Mouse (Mus musculus): ENCODE results near the gene Camk2g. TPM values are rescaled to one million over a fixed set of nuclear protein-coding genes. Genes with fewer than 3 reads are reported as not detected.
"Not testable (repeated sequence)": the region's sequence is repeated elsewhere in the genome, so short reads cannot be mapped to it uniquely, and the experiment has no call there.

Camk2g gene
- polyA plus RNA-seq, 2 experiments from 2014 or later = 32.6 to 37.8 TPM

DNA sequence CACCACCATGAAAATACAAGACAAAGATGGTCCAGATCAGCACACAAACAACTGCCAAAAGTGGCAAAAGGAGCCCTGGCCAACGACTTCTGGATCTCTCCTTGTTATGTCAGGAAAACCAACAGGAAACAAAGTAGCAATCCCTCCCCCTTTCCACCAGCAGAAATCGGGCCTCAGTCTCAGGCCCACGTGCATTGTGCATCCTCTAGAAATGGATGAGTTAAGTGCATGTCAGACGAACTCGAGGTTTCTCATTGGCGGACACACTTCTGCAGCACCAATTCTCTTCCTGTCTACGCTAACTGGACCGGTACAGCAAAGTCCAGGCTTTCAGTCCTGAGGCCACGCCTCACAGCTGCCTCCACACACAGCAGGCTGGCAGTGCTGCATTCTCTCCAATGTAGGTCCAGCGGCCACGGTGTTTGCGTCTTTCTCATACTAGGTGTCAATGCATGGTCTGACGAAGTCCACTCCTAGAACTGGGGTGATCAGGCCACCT lies 57.9 kb downstream of the Camk2g start:
- ATAC-seq = no peak

DNA sequence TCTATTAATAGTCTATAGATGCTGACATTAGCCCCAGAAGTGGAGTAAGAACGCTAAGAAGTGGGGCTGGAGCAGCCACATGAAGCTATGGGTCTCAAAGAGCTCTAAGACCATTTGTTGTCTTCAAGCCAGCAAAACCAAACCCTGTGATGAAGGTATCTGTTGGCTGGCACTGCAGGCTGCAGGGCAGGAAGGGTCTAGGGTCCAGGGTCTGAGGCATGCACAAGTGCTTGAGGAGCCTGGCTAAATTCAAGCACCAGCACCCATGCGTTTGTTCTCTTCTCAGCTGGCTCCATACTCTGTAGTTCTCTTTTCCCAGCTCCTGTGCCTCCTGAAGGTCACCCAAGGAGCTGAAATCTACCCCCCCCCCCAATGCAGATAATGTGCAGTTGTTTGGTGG lies 58.8 kb downstream of the Camk2g start:
- no peak for ATAC-seq

- peak; percentile 94 for ATAC-seq
These were observed 59.7 kb downstream of the Camk2g start, which contains the start of gene Ndst2 for GRCm38 (mm10) chr14:20733952-20734774. Ndst2 (minus strand) TSS chr14:20734562.

DNA sequence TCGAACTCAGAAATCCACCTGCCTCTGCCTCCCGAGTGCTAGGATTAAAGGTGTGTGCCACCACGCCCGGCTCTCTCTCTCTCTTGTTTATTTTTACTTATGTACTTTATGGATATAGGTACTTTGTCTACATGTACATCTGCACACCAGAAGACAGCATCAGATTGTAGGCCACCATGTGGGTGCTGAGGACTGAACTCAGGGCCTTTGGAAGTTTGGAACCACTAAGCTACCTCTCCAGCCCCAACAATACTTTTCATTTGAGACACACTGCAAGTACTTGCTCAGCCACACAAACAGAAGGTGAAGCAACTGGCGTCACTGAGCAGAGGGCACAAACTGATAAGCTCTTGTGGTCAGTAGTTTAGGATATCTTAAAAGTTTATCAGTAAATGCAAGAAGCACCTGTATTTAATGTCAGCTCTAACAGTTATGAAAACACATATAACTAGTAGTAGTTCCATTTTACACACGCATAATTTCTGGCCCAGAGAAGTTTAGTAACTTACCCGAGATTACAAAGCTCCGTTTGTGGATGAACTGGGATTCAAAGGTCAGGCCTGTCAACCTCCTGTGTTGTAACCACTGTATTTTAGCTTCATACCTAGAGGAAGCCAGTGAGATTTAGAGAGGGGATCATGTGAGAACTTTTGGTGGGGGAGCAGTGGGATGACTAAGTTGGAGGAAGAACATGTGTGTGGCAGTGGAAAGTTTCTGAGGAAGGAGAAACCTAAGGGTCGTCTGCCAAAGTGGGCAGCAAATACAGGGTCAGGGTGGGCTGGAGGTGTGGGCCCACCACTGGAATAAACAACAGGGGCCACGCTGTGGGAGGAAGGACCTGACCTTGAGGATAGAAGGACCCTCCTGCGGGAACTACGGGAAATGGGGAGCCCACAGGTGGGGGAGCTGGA lies 60.6 kb downstream of the Camk2g start:
- ATAC-seq = no peak

GRCm38 (mm10) chr14:20730853-20731602 lies 62.9 kb downstream of the Camk2g start:
- ATAC-seq = no peak

DNA sequence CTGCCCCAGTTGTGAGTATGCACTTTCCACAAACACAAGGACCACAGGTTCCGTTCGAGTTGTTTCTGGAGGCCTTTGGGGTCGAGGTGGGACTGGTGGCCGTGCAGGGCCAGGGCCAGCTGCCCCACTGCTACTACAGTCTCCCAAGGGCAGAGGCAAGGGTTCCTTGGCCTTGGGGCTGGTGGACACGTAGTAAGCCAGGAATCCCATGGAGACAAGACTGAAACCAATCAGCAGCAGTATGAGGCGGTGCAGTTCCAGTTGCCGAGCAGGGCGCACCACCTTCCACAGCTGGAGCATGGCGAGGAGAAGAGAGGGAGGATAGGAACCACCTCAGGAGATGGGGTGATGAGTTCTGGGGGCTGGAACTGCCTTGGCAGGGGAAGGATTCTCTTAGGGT lies 64.0 kb downstream of the Camk2g start:
- ATAC-seq = no peak

DNA sequence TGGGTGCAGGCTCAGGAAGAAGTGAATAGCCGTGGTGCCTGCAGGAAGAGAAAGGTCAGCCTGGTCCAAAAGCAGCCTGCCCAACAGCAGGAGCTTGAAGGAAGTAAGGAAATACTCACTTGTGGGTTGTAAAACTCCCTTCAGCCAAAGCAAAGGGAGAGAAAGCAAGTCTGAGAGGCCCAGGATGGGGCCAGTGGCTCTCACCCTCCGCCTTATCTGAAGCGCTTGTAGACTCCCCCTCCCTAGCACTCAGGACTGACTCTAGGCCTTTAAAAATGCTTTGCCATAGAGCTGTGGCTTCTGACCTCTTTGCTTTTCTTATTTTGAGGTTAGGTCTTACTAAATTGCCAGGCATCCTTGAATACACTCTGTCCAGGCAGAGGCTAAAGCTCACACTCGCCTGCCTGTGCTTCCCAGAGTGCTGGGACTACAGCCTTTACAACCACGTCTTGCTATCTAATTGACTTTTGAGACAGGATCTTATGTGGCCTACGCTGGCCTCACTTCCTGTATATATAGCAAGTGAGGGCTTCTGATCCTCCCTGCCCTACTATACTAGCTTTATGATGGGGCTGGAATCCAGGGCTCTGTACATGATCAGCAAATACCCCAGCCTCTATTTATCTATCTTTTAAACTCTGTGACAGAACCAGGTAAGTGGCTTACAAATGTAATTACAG lies 68.1 kb downstream of the Camk2g start:
- no peak for ATAC-seq

DNA sequence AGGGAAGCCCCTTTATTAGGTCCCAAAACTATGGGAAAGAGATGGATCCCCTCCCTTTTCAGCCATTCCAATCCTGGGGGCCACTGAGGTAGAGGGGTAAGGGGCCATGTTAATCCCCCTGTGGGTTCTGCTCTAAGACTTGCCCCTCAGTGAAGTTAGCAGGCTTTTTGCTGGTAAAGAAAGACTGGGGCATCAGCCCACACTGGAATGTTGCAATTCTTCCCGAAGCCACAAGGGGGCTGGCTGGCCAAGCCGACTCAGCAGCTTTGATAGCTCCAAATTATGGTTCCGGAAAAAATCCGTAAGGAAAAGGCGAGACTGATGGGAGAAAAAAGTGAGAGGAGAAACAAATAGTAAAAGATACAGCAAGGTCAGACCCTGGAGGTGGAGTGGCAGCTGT lies 69.8 kb downstream of the Camk2g start:
- ATAC-seq = peak; percentile 72

DNA sequence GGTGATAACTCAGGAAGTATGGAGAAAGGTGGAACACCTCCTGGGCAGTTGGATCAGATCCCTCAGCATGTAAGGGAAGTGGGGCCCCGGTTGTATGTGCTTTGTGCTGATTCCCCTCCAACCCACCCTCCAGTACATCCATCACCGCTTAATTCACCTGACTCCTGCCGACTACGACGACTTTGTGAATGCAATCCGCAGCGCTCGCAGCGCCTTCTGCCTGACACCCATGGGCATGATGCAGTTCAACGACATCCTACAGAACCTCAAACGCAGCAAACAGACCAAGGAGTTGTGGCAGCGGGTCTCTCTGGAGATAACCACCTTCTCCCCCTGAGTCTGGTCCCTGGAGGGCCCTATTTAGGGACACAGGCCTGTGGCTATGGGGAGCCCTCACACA lies 70.9 kb downstream of the Camk2g start:
- no peak for ATAC-seq

DNA sequence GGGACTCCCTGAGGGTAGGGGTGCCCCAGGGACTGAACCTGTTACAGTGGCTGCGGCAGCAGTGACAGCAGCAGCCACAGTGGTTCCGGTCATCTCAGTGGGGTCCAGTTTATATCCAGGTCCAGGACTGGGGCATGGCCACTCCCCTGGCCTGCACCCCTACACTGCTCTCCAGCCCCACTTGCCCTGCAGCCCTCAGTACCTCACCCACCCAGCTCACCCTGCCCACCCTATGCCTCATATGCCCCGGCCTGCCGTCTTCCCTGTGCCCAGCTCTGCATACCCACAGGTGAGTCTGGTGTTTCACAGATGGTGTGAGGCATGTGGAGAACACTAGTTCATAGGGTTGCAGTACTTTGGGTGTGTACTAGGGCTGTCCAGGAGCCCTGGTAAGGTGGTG lies 72.5 kb downstream of the Camk2g start:
- ATAC-seq = no peak

DNA sequence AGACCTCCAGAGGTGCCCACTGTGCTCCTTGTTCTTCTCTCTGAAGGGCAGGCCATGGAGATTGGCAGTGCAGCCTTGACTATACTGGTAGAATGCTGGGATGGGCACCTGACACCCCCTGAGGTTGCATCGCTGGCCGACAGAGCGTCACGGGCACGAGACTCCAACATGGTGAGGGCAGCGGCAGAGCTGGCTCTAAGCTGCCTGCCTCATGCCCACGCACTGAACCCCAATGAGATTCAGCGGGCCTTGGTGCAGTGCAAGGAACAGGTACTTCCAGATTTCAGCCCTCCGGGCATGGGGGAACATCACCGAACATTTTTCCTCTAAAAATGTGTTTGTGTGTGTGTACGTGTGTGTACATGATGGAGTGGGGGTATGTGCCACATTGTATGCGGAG lies 74.1 kb downstream of the Camk2g start:
- ATAC-seq = no peak

- no peak for ATAC-seq
These were observed 75.4 kb downstream of the Camk2g start for GRCm38 (mm10) chr14:20718443-20718842.

DNA sequence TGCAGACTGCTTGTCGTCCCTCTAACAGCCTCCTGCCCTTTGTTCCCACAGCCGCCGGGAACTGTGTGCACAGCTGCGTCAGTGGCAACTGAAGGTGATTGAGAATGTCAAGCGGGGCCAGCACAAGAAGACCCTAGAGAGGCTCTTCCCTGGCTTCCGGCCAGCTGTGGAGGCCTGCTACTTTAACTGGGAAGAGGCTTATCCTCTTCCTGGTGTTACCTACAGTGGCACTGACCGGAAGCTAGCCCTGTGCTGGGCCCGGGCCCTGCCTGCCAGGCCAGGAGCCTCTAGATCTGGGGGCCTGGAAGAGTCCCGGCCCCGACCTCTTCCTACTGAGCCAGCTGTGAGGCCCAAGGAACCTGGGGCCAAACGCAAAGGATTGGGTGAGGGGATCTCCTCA lies 80.1 kb downstream of the Camk2g start:
- no peak for ATAC-seq

- peak; percentile 62 for ATAC-seq
These were observed 85.6 kb downstream of the Camk2g start for GRCm38 (mm10) chr14:20708239-20708638.

DNA sequence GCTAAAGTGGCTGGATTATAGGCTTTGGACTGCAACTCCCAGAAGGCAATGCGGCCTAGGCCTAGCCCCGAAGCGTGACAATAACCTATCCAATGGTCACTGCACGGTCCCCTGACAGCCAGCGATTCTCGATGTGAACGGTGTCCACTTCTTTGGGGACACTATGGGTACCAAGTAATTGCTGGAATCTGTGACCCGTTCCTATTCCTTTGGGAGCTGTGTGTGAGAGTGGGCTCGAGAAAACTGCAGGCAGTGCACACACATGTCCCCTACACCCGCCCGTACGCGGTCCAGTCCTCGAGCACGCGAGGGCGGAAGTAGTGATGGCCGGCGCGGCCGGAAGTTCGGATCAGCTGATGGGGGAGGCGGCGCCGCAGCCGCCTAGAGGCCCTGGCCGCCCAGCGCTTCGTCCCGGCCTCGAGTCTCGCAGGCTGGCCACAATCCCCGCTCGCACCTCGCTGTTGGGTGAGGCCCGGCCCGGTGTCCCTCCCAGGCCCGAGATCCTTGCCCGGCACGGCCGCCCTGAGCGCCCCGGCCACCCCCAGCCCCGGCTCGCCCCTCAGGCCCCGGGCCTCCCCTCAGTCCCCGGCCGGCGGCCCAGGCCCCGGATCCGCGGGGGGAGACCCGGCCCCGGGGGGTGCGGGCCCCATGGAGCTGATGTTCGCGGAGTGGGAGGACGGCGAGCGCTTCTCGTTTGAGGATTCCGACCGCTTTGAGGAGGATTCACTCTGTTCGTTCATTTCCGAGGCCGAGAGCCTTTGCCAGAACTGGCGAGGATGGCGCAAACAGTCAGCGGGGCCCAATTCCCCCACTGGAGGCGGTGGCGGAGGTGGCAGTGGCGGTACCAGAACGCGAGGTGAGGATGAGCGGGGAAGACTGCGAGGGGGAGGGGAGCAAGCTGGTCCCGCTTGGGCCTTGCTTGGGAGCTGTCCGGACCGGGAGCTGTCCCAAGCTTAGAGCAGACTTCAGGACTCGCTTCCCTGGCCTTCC lies 86.4 kb downstream of the Camk2g start, which contains the start of gene Zswim8:
Gene Zswim8 (plus strand): TSS at position 352 of the 990 bp plus-strand sequence.
- peak; percentile 62 for ATAC-seq

DNA sequence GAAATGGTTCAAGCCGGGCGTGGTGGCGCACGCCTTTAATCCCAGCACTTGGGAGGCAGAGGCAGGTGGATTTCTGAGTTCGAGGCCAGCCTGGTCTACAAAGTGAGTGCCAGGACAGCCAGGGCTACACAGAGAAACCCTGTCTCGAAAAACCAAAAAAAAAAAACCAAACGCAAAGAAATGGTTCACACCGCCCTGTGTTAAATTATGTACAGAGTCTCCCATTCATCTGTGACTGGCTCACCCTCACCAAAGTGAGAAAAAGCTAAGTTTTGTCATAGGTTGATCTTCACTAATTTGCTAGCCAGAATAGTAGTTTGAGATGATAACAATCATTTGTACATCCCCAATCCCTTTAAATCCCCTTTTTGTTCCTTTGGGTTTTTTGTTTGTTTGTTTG lies 90.4 kb downstream of the Camk2g start:
- not testable (repeated sequence) for ATAC-seq

- peak; percentile 69 for ATAC-seq
These were observed 91.0 kb downstream of the Camk2g start, which contains the start of gene Chchd1 for GRCm38 (mm10) chr14:20702741-20703381. Chchd1 (plus strand) TSS chr14:20703006.

GRCm38 (mm10) chr14:20702096-20702740 lies 91.7 kb downstream of the Camk2g start:
- ATAC-seq = peak; percentile 20

DNA sequence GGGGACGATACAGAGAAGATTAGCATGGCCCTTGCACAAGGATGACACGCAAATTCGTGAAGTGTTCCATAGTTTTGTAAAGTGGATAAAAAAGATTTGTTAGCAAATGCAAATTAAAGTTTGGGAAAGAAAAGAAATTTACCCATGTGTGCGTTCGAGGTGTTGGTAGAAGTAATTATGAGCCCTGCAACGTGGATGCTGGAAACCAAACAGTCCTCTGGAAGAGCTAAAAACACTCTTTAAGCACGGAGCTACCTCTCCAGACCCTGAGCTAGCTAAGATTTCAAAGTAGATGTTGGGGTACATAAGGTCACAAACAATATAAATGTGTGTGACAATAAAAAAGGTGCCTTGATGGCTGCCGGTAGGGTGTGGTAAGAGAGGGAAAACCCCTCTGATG lies 92.3 kb downstream of the Camk2g start:
- ATAC-seq = no peak
